Mouse (Mus musculus) kidney, adult 11 months (tissue): ENCODE measurements around the gene Ankzf1.

Experiments
- DNase-seq: peaks from one replicate; pipeline ENCODE4 v3.0.0; 2022

Gene Ankzf1

GRCm38 (mm10) chr1:75190577-75190976, 1.4 kb upstream of the Ankzf1 start:
- no peak for DNase-seq

DNA sequence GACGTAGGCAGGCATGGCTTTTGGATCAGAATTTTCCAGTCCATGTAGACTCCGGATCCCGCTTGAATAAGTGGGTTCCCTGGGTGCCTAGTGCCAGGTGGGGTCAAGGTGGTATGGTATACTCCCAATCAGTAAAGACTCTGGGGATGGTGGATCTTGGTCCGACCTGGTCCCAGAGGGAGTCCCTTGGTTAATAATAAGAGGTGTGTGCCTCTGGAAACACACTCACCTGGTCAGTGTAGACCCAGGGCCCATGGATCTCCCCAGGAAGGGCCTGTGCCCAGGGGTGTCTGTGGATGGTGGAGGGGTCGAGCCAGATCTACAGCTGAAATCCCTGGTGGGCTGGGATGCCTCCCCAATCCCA, 711 bp upstream of the Ankzf1 start:
- DNase-seq = no peak

DNA sequence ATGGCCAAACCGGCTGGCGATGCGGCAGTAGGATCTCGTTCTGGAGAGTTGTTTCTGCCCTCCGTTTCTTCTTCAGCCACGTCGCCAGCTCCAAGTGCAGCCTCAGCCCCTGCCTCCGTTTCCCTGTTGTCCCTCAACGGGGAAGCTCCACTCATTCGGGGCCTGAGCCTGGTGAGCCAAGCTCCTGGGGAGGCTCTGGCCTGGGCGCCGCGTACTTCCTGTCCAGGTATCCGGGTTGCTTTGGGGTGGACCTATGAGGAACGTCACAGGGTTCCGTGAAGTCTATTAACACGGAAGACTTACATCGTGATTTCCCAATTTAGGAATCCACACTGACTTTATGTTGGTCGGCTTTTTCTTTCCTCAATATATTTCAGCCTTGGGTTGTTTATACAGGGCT, 501 bp downstream of the Ankzf1 start:
- peak; percentile 69 for DNase-seq

DNA sequence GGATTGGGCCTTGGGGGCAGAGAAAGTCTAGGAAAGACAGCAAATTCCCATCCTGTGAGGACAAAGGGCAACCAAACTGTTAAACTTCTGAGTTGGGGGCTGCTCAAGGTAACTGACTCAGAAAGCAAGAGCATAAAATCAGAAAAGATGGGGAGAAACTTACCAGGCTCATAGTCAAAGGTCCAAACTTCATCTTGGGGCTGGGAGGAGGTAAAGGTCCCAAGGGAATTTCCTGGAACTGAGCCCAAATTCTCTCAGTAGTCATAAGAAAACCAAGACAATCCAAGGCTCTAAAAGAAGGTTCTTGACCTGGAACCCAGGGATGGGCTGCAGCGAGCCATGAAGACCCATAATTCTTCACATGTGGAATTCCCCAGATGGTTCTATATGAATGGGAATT, 9.3 kb downstream of the Ankzf1 start:
- DNase-seq = peak; percentile 51

DNA sequence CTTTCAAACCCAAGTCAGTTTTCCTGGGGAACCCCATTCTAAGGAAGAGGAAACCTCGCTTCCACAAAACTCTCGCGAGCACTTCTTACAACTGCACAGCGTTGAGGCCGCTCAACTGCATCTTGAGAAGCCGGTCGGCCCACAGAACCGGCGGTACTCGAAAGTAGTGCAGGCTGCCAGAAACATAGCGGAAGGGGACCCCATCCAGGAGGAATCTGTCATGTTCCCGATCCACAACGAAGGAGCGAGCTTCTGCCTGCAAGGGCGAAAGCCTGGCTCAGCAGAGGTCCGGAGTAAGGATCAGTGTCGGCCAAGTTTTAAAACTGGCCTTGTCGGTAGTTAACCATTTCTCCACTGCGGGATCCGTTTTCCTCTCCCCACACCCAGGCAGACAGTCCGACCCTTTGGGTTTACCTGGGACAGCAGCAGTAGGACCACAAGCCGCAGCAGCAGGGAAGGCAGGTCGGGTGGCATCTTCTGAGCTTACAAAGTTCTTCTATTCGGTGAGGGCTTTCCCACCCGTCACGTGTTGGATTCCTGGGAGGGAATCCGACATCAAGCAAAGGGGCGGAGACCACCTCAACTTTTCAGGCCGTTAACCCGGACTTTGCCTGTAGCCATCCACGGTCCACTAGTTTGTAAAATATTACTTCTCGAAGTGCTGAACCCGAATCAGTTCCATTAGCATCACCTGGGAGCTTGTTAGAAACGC, 17.2 kb downstream of the Ankzf1 start:
- DNase-seq = peak; percentile 91

DNA sequence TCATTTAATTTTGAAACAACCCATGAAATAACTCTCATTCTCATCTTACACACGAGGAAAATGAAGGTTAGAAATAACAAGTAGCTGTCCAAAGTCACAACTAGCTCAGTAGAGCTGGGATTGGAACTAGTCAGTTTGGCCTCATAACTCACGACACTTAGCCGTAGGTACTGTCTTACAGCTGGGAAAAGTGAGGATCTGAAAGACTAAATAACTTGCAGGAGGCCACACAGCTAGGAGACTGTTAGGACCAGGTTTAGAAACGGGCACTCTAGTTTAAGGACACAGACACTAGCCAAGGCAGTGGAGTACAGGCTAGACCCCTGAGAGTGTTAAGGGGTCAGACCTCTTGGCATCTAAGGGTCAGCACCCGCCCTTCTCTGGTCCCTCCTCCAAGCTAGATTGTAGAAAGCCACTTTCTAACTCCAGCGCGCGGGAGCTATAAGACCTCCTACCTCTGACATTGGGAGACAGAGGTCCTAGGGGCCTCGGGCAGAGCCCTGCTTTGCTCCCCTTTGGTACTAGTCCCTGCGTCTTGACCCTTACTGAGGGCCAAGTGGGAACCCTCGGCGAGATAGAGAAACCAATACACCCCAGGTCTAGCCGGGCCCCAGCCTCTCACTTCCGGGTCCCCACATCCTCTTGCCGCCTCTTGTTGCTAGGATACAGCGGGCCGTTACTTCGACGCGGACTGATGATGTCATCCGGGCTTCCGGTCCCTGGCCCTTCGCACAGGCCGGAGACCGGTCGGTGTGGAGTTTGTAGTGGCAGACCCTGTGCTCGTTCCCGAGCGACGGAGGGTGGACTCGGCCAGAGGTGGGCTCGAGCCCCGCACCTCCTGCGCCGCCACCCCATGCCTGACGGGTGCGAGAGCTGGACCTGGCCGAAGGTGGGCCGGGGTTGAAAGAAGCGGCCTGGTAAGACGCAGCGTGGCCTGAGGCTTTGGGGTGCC, 18.5 kb downstream of the Ankzf1 start, which contains the start of the genes Glb1l and Stk16:
TSS of gene Glb1l (minus strand) at position 678 of the 952 bp plus-strand sequence.
TSS of gene Stk16 (plus strand) at position 703 of the 952 bp plus-strand sequence.
- DNase-seq = peak; percentile 95

DNA sequence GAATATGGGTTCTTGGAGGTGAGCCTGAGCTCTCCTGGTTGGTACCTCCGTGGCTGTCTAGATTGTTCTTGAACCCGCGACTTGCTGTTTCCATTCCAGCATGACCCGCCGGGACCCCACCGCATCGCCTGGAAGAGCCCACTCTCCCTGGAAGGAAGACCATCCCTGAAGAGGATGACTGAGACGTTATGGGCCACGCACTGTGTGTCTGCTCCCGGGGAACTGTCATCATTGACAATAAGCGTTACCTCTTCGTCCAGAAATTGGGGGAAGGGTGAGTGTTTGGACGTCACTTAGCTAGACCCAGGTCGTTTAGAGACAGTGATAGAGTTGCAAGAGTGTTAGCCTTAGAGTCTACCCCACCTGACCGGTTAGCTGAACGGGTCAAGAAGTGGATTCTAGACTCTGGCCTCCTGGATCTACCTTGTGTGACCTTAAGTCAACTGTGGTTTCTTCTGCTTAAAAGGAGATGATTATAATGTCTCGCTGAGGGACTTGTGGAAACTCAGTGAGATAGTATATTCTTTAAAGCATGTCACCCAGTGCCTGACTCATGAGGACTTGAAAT, 19.3 kb downstream of the Ankzf1 start:
- DNase-seq = no peak

GRCm38 (mm10) chr1:75212542-75212941, 20.6 kb downstream of the Ankzf1 start:
- no peak for DNase-seq

DNA sequence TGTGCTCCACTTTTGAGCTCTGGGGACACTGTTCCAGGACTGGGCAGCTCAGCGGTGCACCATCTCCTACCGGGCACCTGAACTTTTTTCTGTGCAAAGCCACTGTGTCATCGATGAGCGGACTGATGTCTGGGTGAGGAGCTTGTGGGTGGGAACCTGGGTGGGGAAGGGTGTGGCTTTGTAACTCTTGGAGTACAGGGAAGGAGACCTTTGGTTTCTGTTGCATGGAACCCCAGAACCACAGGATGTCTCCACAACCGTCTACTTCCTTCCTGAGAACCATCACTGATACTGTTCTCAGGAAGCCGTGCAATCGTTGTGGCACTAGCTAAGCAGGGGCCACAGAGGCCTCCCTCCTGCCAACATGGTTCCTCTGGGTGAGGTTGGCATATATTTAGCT, 21.1 kb downstream of the Ankzf1 start:
- DNase-seq = no peak

DNA sequence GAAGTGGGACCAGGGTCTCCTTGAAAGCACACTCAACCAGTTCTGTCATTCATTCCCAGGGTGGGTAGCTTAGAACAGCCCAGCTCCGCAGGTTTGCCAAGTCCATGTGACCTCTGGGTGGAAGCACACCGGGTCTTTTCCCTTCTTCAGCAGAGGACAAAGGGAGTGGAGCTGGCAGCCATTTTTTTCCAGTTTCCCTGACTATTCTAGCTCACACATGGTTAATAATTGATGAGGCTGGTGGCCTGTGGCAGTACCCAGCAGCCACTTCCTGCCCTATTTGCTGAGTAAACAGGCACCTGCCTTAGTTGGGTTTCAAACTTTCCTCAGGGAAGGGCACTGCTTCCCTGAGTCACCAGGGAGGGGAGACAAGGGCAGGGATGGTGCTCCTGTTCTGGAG, 22.5 kb downstream of the Ankzf1 start:
- DNase-seq = peak; percentile 98

DNA sequence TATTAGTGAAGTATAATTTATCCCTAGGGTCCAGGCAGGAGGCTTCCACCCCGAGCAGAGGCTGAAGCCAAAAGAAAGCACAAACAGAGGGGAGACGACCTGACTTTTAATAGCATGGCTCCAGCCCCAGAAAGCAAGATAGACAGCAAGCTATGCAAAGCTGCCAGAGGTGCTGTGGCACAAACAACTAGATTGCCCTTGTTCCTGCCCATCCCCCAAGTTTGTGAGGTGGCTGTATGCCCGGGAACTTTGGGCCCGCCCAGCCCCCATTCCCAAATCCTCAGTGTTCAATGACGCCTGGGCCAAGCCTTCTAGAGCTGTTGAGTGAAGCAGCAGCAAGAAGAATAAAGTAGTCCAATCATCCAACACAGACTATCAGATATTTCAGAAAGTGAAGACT, 22.9 kb downstream of the Ankzf1 start:
- peak; percentile 88 for DNase-seq

DNA sequence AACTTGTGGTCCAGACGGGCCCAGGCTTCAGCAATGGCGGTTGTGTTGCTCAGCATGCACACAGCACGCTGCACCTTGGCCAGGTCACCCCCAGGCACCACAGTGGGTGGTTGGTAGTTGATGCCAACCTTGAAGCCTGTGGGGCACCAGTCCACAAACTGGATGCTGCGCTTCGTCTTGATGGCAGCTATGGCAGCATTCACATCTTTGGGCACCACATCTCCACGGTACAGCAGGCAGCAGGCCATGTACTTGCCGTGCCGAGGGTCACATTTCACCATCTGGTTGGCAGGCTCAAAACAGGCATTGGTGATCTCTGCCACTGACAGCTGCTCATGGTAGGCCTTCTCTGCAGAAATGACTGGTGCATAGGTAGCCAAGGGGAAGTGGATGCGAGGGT, 23.8 kb downstream of the Ankzf1 start:
- DNase-seq = peak; percentile 41

DNA sequence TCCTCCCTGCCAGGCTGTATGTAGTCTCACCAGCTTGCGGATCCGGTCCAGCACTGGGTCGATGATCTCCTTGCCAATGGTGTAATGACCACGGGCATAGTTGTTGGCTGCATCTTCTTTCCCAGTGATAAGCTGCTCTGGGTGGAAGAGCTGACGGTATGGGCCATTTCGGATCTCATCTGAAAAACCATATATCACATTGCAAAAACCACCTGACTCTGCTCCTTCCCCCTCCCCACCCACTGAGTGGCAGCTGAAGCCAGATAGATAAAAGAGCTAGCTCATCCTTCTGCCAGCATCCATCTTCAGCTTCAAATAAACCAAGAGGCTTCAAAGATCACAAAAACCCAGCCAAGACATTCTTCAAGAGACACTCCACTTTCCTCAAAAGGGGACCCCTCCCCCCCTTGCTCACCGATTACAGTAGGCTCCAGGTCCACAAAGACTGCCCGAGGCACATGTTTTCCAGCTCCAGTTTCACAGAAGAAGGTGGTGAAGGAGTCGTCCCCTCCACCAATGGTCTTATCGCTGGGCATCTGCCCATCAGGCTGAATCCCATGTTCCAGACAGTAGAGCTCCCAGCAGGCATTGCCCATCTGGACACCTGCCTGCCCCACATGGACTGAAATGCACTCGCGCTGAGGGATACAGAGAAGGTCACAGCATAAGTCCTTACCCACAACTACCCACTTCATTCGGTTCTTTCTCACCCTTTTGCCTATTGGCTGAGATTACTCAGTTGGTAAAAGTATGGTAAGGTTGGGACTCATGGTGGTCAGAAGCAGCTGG, 25.0 kb downstream of the Ankzf1 start:
- DNase-seq = peak; percentile 64

DNA sequence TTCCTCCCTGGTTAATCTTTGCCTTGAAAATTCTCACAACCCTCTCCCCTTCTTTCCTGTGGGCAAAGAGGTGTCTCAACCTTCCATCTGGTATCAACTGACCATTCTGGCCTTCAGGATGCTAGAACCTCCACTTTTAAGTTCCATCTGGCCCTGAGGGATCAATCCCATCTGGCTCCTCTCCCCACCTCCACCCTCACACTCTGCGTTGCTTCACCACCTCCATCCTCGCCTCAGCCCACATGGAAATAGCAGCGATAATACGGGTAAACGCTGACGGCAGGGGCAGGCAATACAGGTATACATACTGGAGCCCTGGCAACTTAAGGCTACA, 25.9 kb downstream of the Ankzf1 start:
- DNase-seq = no peak

DNA sequence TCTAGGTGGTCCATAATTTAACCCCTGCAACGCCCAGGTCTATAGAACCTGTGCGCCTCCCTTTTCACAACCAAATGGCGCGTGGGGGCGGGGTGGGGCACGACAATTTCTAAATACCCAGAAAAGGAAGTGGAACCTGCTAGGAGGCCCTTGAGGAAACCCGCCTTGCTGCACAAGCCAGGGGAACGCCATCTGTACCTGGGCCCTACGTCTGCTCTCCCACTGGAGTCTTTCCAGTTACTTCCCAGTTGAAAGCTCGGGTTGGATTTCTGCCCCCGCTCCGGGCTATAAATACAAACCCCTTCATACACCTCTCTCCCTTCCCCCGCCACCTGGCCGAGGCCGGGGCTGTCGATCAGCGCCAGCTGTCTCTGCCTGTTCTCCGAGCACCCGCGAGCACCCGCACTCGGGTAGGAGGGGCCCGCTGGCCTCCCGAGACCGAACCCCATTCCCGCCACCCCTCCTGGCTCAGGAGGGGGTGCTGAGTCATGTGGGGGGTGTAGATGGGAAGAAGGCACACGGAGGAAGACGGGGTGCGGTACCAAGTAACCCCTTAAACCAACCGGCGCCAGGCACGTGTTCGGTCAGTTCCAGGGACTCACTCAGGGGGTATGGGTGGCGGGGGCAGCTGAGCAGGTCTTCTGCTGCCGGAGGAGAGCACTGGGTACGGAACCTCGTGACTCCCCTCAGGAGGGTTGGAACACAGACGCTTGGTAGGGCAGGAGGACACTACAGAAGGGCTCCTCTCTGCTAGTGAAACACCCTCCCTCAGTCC, 26.5 kb downstream of the Ankzf1 start:
- DNase-seq = peak; percentile 48

- peak; percentile 96 for DNase-seq
Observed at GRCm38 (mm10) chr1:75219078-75219477, 27.1 kb downstream of the Ankzf1 start.

GRCm38 (mm10) chr1:75219531-75219930, 27.6 kb downstream of the Ankzf1 start, which contains the start of gene Tuba4a:
Tuba4a (minus strand) TSS chr1:75219865.
- DNase-seq = no peak

DNA sequence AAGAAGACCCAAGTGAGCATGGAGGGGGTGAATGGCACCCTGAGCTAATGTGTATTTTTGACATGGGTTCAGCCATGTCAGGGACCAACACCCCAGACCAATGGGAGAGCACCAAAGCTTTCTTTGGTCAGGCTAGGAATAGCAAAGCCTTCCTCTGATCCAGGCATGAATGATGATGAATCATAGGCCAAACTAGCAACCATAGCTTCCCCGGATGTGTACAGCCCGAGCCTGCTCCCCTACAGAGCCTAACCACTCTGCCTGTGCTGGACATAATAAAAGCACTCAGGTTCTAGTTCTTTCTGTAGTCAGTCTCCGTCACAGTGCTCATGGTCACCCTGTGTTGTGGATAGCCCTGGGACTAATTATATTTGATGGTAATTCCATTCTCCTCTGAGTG, 29.6 kb downstream of the Ankzf1 start:
- DNase-seq = no peak

DNA sequence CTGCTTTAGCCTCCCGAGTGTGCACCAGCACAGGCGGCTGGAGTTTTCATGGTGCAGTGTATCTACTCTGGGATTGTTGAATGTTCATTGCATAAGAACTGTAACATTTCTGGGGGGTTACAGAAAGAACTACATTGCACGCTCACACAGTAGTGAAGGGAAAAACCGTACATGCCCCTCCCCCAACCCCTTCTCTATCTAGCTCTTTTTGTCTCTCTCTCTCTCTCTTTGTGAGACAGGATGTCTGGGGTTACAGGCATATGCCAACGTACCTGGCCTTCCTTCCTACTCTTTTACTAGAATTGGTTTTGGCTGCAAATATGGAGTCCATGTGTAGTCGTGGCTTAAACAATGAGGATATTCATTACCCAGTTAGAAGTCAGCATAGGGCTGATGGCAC, 31.0 kb downstream of the Ankzf1 start:
- DNase-seq = no peak

- no peak for DNase-seq
Observed at GRCm38 (mm10) chr1:75223532-75223931, 31.6 kb downstream of the Ankzf1 start.

GRCm38 (mm10) chr1:75225473-75225872, 33.5 kb downstream of the Ankzf1 start:
- no peak for DNase-seq

DNA sequence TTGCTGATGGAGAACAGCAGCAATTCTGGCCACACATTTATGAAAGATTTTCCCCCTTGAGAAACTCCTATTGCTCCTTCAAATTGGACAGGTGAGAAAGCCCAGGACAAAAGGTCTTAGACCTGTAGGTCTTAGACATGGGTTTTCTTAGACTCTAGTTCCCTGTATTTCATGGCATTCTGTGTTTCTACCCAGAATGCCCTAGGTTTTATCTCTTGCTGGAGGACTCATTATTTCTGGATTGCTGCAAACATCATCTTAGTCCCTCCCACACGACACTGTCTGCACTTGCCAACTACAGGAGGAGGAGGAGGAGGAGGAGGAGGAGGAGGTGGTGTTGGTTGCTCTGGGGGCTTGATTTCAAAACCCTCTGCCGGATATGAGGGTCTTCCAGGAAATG, 34.2 kb downstream of the Ankzf1 start:
- no peak for DNase-seq
